18 mouse cellular contexts compared by ENCODE assay signal in genomic region chr2:26368572-26368971, GRCm38 (mm10).
"Had no signal": no experiment of that assay in that cellular context is flagged by ENCODE, and none has a peak within 500 bp of the region (broad histone marks: within the 10 kb centered on the region; RNA-seq: fewer than 3 reads in every experiment).

No protein-coding gene starts in this region.

- H3K4me1 ChIP-seq: liver, embryonic 13.5 days; midbrain, embryonic 15.5 days; neural tube, embryonic 13.5 days; stomach, embryonic 15.5 days had no signal

- H3K9me3 ChIP-seq: liver, embryonic 13.5 days; lung, embryonic 15.5 days; megakaryocyte, embryonic 14.5 days; midbrain, embryonic 15.5 days; neural tube, embryonic 13.5 days; stomach, embryonic 15.5 days had no signal

- H3K27me3 ChIP-seq: liver, embryonic 13.5 days; lung, embryonic 15.5 days; megakaryocyte, embryonic 14.5 days; midbrain, embryonic 15.5 days; neural tube, embryonic 13.5 days; stomach, embryonic 15.5 days had no signal

- H3K9ac ChIP-seq: liver, embryonic 13.5 days; liver, postnatal 0 days; lung, embryonic 15.5 days; midbrain, embryonic 15.5 days; neural tube, embryonic 13.5 days; stomach, embryonic 15.5 days had no signal

- DNase-seq: kidney, postnatal 25 days; liver; liver, embryonic 13.5 days; liver, postnatal 0 days; lung, postnatal 14 days; retina, postnatal 1 day; right cerebral cortex, postnatal 4 days; spleen, adult 18-20 months; thymus, adult 2 months; thymus, postnatal 25 days had no signal

- H3K4me2 ChIP-seq: liver, embryonic 13.5 days; lung, embryonic 15.5 days; midbrain, embryonic 11.5 days; midbrain, embryonic 15.5 days; neural tube, embryonic 13.5 days; stomach, embryonic 15.5 days had no signal

- ATAC-seq: liver, postnatal 0 days; midbrain, embryonic 15.5 days had no signal

- H3K4me3 ChIP-seq: left cerebral cortex, adult 2 months; liver, embryonic 13.5 days; lung, embryonic 15.5 days; megakaryocyte, embryonic 14.5 days; midbrain, embryonic 15.5 days; neural tube, embryonic 13.5 days; stomach, embryonic 15.5 days had no signal

- H3K27ac ChIP-seq: left cerebral cortex, adult 2 months; liver, embryonic 13.5 days; lung, embryonic 15.5 days; macrophage; midbrain, embryonic 15.5 days; neural tube, embryonic 13.5 days; stomach, embryonic 15.5 days had no signal
